Mouse (Mus musculus) right cerebral cortex, postnatal 25 days (tissue): ENCODE measurements at regions not wholly inside any gene's neighbourhood (a gene's known extent, or its start where the extent isn't known, plus 50 kb on each side); places are given as distances from the start of the nearest gene placed in this dataset.
"Not testable (repeated sequence)": the region's sequence is repeated elsewhere in the genome, so short reads cannot be mapped to it uniquely, and the experiment has no call there.

ENCODE experiments used
- DNase-seq: peaks from one replicate; pipeline ENCODE4 v3.0.0; 2022

DNA sequence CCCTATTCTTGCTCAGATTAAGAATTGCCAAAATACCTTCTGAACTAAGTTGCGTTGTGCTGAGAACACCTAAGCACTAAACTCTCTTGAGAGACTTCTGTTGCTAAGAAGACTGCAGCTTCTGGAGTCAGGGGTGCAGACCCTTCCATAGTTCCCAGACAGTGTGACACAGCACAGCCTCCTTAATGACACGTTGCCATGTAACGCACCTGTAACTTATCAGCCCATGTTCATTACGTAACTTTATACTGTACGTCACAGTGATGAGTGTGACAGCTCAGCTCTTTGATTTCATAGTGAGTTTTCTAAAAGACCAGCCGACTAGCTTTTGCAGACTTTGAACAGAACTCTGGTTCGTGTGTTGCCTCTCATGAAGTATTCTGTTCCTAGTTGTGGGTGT, 257.8 kb downstream of the AI429214 start:
- DNase-seq: not testable (repeated sequence)

- no peak for DNase-seq
Observed at GRCm38 (mm10) chr8:37291069-37291850, 297.9 kb downstream of the AI429214 start.
